Mouse (Mus musculus) cortical plate, adult 2 months (tissue): ENCODE results near the gene Preb. TPM values are rescaled to one million over a fixed set of nuclear protein-coding genes. Genes with fewer than 3 reads are reported as not detected.

Experiments
- H3K27ac ChIP-seq: fragments of 200-500 bp; 2 replicates; pipeline ENCODE4 v1.5.1; 2012; ENCODE audit warnings: low read length, control low read depth, inconsistent platforms; ENCODE audit not compliant: insufficient read depth
- H3K4me1 ChIP-seq: fragments of 200-500 bp; 2 replicates; pipeline ENCODE4 v1.6.1; 2011; ENCODE audit warnings: low read length; ENCODE audit not compliant: control insufficient read depth, insufficient read depth
- H3K4me3 ChIP-seq: fragments of 200-500 bp; 2 replicates; pipeline ENCODE4 v1.5.1; 2011; ENCODE audit warnings: mild to moderate bottlenecking, low read length, control low read depth; ENCODE audit not compliant: insufficient read depth
- CTCF ChIP-seq: fragments of 200-500 bp; IDR thresholded peaks from 2 replicates; pipeline ENCODE4 v1.5.1; 2011; ENCODE audit warnings: mild to moderate bottlenecking, control low read depth, low read length; ENCODE audit not compliant: insufficient read depth; ENCODE audit errors: extremely low read depth
- POLR2A ChIP-seq: fragments of 200-500 bp; IDR thresholded peaks from 2 replicates; pipeline ENCODE4 v1.6.1; 2011; ENCODE audit warnings: mild to moderate bottlenecking, low read length, control low read depth; ENCODE audit not compliant: insufficient read depth; ENCODE audit errors: extremely low read depth
- polyA plus RNA-seq: library from polyadenylated mRNA; depleted of rRNA; stranded (reverse); fragments of >200 nt; gene quantifications from 2 replicates; pipeline ENCODE4 v1.2.3, GENCODE M21; 2012

The Preb gene
- polyA plus RNA-seq, 1 experiment, result 183 TPM

DNA sequence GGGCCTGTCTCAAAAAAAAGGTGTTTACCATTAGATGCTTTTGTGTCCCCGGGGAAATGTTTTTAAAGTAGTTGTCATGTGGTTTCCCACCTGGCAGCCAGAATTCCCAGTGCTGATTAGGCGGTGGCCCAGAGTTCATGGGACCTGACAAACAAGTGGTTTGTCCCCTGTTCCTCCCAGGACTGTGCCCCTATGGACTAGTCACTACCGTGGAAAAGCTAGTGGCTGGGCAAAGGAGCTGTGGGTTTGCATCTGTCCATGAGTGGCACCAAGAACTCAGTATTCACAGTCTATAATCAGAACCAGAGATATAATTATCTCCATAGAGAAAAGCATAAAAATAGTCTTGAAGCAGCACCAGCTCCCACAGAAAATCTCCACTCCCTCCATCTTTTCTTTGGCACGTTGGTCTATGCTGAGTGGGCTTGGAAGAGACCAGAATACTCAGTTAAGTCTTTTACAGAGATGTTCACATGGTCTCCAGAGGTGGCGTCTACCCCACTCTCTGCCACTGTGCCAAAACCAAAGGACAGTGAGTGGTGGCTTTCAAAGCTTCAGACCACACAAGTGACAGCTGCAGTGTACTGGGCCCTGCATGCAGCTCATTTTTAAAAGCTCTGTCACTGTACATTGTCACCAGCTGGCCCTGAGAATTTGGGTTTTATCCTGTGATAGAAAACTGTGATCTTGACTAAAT, 33.0 kb upstream of the Preb start:
- H3K4me3 ChIP-seq, result no peak overlapping the region
- peaks cover 11% of the 10 kb centered on the region for H3K4me1 ChIP-seq
- TF ChIP-seq CTCF, result no peak
- TF ChIP-seq POLR2A, result no peak
- no peak overlapping the region for H3K27ac ChIP-seq

DNA sequence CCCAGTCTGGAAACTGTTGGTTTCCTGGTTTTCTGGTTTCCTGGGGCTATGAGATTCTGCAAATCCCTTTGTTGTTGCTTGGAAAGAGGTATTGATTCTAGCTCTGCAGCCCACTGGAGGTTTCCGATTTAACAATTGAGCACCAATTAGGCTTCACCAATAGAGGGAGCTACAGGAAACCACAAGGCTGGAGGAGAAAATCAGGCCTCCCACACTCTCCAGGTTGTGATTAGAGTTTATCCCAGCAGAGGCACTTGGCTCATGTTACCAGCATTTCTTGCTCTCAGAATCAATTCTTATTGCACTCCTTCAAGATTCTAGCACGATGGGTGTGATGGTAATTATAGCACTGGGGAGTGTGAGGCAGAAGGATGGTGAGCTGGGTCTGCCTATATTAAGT, 22.2 kb upstream of the Preb start:
- no peak overlapping the region; the same call in 1 of the 2 replicates for H3K27ac ChIP-seq
- no peak for TF ChIP-seq POLR2A
- peak; percentile 70 for TF ChIP-seq CTCF
- H3K4me1 ChIP-seq, result no peaks in the 10 kb centered on the region
- H3K4me3 ChIP-seq, result no peak overlapping the region

DNA sequence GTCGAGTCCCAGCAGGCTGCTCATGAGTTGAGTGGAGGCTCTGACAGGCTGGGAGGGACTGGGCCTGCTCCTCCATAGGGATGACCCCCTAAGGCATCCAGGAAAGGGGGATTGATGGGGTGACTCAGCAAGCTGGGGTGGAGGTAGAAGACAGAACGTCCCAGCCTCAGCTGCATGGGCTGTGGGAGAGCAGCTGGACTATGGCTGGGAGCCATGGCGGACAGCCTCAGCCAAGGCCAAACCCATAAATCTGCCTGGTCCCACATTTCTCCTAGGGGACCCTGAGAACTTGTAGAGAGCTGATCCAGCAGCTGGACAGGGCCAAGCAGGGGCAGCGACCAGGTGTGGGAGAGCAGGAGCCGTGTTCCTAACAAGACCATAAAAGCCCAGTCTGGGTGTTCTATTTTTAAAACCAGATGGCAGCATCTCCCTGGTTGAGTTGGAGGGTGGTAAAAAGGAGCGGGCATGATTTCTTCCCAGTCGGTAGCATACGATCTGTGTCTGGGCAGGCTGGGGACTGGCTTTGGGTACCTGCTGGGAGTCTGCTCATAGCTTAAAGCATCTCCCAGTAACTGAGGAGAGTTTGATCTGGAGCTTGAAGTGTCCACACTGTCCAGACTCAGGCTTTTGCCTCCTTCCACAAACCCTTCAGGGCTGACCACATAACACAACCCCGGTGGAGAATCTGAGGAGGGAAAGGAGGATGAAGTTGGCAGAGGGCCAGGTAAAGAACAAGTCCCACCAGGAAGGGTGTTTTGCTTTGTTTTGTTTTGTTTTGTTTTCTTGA, 14.9 kb upstream of the Preb start:
- no peak for TF ChIP-seq CTCF
- TF ChIP-seq POLR2A, result no peak
- 0 out of 2 replicates have a peak, but pooled peaks cover 3% of the 10 kb centered on the region for H3K4me1 ChIP-seq
- no peak overlapping the region for H3K27ac ChIP-seq
- H3K4me3 ChIP-seq, result no peak overlapping the region

DNA sequence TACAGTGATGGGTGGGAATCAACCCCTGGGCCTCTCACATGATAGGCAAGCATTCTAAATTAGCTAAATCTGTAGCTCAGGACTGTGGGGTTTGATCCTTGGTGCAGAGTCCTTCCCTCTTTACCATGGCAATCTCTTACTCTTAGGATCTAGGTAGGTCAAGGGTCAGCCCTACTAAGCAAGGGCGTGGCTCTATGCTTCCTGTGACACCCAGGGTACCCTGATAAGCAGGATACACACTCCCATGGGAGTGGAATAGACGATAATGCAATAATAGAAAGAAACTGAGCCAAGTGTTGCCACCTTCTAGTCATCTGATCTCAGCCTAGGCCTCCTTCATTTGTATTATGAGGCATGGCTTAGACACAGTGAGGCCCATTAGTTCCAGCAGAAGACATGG, 9.3 kb upstream of the Preb start:
- Histone ChIP-seq H3K4me3 (no peak overlapping the region), H3K27ac (no peak overlapping the region), H3K4me1 (peaks cover 3% of the 10 kb centered on the region; the same call in 1 of the 2 replicates)
- no peak for TF ChIP-seq CTCF
- no peak for TF ChIP-seq POLR2A

DNA sequence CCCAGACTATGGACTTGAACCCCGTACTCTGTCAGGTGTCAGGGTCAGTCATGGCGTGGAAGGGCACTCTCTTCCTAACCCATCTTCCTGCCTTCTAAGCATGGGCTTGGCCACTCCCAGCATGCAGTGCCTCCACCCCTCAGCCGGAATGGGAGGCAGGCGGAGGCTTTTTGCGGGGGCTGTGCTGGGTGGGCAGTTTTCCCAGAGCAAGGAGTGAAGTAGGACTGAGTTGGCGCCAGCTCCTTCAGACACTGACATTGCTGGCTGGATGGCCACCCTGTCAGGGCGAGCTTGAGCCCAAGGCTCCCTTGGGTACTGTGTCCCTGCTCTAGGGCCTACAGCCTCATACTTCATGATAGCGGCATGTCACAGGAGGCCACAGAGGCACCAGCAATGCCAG, 8.3 kb upstream of the Preb start, which contains the start of gene Tcf23:
TSS of gene Tcf23 (plus strand) at position 247 of the 400 bp plus-strand sequence.
- Histone ChIP-seq H3K4me3 (no peak within 1 kb of the TSS), H3K27ac (no peak within 1 kb of the TSS), H3K4me1 (peaks cover 3% of the 10 kb centered on the region; the same call in 1 of the 2 replicates)
- TF ChIP-seq CTCF (no peak), POLR2A (no peak)

DNA sequence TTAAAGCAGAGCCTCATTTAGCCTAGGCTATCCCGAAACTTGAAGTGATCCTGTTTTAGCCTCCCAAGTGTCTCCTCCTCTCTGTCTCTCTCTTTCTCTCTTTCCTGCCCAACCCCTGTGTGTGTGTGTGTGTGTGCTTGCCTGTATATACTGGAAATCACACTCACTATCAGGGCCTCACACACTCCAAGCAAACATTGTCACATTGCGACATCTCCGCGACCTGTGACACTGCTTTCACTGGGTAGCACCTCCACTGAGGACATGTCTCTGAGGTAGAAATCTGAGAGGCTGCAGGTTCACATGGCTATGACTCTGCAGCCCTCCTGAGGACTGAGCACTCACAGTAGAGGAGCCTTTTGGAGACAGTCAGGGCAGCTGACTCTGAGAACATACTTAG, 6.0 kb upstream of the Preb start:
- no peak for TF ChIP-seq POLR2A
- TF ChIP-seq CTCF, result no peak
- no peak overlapping the region for H3K4me3 ChIP-seq
- H3K27ac ChIP-seq, result no peak overlapping the region
- H3K4me1 ChIP-seq, result peaks cover 3% of the 10 kb centered on the region; the same call in 1 of the 2 replicates

DNA sequence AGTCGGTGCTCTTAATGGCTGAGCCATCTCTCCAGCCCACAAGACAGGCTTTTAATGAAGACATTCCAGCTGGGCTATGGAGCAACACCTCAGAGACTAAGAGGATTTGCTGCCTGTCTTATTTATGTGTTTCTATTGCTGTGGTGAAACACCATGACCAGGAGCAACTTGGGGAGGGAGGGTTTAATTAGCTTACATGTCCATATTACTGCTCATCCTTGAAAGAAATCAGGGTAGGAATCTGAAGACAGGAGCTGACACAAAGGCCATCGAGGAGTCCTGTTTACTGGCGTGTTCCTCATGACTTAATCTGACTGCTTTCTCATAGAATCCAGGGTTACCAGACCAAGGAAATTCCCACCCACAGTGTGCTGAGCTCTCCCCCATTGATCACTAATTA, 3.8 kb upstream of the Preb start:
- H3K4me3 ChIP-seq, result no peak overlapping the region
- H3K4me1 ChIP-seq, result peaks cover 6% of the 10 kb centered on the region
- TF ChIP-seq POLR2A, result no peak
- no peak for TF ChIP-seq CTCF
- no peak overlapping the region for H3K27ac ChIP-seq

DNA sequence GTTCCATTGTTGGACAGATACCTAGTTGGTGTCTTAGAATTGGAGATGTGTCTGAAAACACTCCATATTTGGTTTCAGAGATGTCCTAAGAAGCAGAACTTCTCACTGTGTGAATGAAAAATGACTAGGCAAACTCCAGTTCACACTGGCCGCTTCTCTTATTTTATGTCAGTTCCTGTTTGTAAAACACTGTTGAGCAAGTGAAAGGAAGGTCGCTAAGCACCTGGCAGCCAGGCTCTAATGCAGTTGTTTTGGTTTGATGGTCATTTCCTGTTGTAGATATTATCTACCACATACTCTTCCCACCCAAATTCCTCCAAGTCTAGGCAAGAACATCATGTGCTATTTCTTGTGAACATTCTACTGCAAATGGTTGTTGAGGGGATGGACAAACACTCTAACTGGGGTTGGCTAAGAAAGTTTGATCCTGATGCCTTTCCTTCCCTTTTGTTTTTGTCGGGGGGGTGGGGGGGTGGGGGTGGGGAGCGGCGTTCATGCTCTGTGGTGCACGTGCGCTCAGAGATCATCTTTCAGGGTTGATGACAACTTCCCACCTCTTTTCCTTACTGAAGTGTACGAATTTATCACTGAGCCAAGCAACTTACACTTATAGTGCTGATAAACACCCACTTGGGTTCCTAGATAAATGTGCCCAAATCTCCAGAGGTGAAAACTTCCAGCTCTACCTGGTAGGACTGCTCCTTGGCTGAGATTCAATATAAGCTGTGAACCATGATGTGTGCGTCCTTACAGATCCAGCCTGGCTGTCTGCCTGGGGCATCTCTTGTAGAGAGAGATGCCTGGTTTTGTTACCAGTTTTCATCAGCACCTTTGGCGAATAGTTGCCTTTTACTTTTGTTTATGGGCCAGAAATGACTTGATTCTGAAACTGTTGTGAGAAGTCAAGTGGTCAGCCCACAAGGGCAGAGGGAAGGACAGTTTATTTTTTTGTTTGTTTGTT, 1.7 kb upstream of the Preb start:
- TF ChIP-seq CTCF (no peak), POLR2A (no peak)
- Histone ChIP-seq H3K4me3 (no peak overlapping the region), H3K27ac (no peak overlapping the region), H3K4me1 (peaks cover 14% of the 10 kb centered on the region)

DNA sequence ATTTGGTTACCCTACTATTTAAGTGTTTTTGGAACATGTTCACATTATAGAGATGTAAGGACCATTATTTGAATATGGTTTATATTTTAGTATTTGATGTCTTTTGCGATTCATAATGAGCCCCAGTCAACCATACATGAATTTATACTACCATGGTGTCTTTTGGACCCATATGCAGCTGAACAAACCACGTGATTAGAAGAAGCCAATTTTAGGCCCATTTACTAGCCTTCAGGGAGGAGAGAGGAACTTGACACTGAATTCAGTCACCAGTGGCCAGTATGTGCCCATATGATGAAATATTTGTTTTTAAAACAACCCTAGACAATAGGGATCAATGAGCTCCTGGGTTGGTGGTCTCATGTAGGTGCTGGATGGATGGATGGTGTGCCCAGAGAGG, 653 bp upstream of the Preb start:
- peaks cover 14% of the 10 kb centered on the region for H3K4me1 ChIP-seq
- no peak overlapping the region for H3K27ac ChIP-seq
- TF ChIP-seq POLR2A, result no peak
- no peak for TF ChIP-seq CTCF
- H3K4me3 ChIP-seq, result no peak overlapping the region; the same call in 1 of the 2 replicates
